Comparison of ENCODE assay signal across 13 mouse cellular contexts in the genomic region with DNA sequence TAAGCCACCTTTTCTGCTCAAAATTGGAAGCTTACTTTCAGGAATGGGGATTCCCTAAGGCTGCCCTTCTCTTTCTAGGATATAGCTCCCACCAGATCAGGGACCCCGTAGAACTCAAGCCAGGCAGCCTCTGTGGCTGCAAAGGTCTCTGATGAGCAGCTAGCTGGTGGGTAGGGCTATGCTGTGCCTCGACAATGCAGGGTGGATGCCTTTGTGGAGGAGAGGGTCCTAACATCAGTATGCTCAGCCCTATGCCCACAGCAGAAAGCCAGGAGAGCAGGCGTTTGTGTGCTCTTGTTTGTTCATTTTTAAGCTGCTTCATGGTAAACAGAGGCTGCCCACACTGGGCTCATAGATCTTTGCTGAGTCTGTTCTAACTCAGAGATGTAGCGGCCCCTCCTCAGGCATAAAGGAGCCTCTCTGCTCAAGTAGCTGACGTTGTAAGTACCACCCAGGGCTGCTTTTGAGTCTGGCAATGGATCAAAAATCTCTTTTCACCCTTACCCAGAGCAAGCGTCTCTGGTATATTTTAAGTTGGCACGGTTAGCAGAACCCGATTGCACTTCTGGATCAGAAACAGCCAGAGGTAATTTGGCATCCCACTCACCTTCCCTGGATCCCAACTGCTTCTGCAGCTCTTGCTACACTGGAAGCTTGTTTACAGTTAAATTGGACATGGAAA.
A peak's percentile ranks its signal among the peaks of the same experiment; 100 is the strongest.
DNase-seq lines count a peak whose midpoint lies in the region; ATAC-seq and TF ChIP-seq lines count a peak whose summit lies in the region.
"Had no signal": no experiment of that assay in that cellular context is flagged by ENCODE, and none has a peak within 500 bp of the region (broad histone marks: within the 10 kb centered on the region; RNA-seq: fewer than 3 reads in every experiment).

No protein-coding gene starts in this region.

- H3K4me3 ChIP-seq in heart, embryonic 10.5 days = no peak overlapping the region
- no peak overlapping the region for H3K4me3 ChIP-seq in limb, embryonic 11.5 days (ENCODE audit: low read depth, low read length)
- no peak overlapping the region for H3K4me3 ChIP-seq in limb, embryonic 10.5 days
- H3K4me3 ChIP-seq in embryonic facial prominence, embryonic 13.5 days = no peak overlapping the region
- H3K4me3 ChIP-seq in limb, embryonic 14.5 days (replicated peaks; ENCODE audit: low read length) = no peak overlapping the region
- H3K4me3 ChIP-seq: liver, embryonic 12.5 days had no signal

- no peak for TF ChIP-seq POLR2A in limb, embryonic 14.5 days (IDR thresholded peaks at IDR 0.05; ENCODE audit: borderline replicate concordance, extremely low read depth, insufficient read depth, insufficient read length)

- H3K9me3 ChIP-seq in heart, embryonic 10.5 days = no peaks in the 10 kb centered on the region
- no peaks in the 10 kb centered on the region for H3K9me3 ChIP-seq in limb, embryonic 11.5 days (ENCODE audit: control insufficient read depth, low read length)
- H3K9me3 ChIP-seq in limb, embryonic 10.5 days (replicated peaks) = no peaks in the 10 kb centered on the region
- H3K9me3 ChIP-seq in embryonic facial prominence, embryonic 13.5 days = no peaks in the 10 kb centered on the region
- no peaks in the 10 kb centered on the region for H3K9me3 ChIP-seq in limb, embryonic 14.5 days (ENCODE audit: control insufficient read depth, low read length)
- H3K9me3 ChIP-seq: liver, embryonic 12.5 days had no signal

- no peak overlapping the region for H3K4me2 ChIP-seq in limb, embryonic 11.5 days (ENCODE audit: low read depth, severe bottlenecking)
- H3K4me2 ChIP-seq in embryonic facial prominence, embryonic 13.5 days = peak overlapping the region; percentile 23; the same call in 1 of the 2 replicates
- no peak overlapping the region for H3K4me2 ChIP-seq in limb, embryonic 14.5 days (replicated peaks; ENCODE audit: low read depth, low read length, severe bottlenecking)
- H3K4me2 ChIP-seq: liver, embryonic 12.5 days had no signal

- no peak for DNase-seq in heart, embryonic 10.5 days (ENCODE audit: low spot score)
- no peak for DNase-seq in heart, postnatal 4 days
- no peak for DNase-seq in limb, embryonic 11.5 days (ENCODE audit: low spot score)
- no peak for DNase-seq in limb, embryonic 10.5 days (ENCODE audit: low spot score)
- DNase-seq in limb, embryonic 14.5 days (ENCODE audit: low spot score) = peak; percentile 48
- DNase-seq in spleen, postnatal 10 days (ENCODE audit: low spot score in 2 of 2) = no peak
- DNase-seq in layer of hippocampus, postnatal 36 days = no peak
- DNase-seq: cerebellum, adult 18-20 months; gastrocnemius, postnatal 36 days; kidney, postnatal 14 days had no signal

- no peaks in the 10 kb centered on the region for H3K36me3 ChIP-seq in heart, embryonic 10.5 days
- H3K36me3 ChIP-seq in limb, embryonic 11.5 days (ENCODE audit: control insufficient read depth, insufficient read depth, low read length) = no peaks in the 10 kb centered on the region
- H3K36me3 ChIP-seq in limb, embryonic 10.5 days = no peaks in the 10 kb centered on the region
- no peaks in the 10 kb centered on the region for H3K36me3 ChIP-seq in embryonic facial prominence, embryonic 13.5 days
- no peaks in the 10 kb centered on the region for H3K36me3 ChIP-seq in limb, embryonic 14.5 days (ENCODE audit: control insufficient read depth, insufficient read depth, low read length)
- H3K36me3 ChIP-seq: liver, embryonic 12.5 days had no signal

- ATAC-seq in limb, embryonic 11.5 days (ENCODE audit: insufficient number of reproducible peaks, low FRiP score, low TSS enrichment, low read depth) = no peak
- peak; percentile 79 for ATAC-seq in embryonic facial prominence, embryonic 13.5 days (ENCODE audit: insufficient number of reproducible peaks, insufficient read depth, low FRiP score, low TSS enrichment, low read depth)
- peak; percentile 60; the same call in 1 of the 2 replicates for ATAC-seq in limb, embryonic 14.5 days (ENCODE audit: low FRiP score, low read depth)
- ATAC-seq: intestine, embryonic 16.5 days; liver, embryonic 12.5 days had no signal

- H3K4me1 ChIP-seq in heart, embryonic 10.5 days = peaks cover 40% of the 10 kb centered on the region
- no peaks in the 10 kb centered on the region for H3K4me1 ChIP-seq in limb, embryonic 11.5 days (ENCODE audit: control insufficient read depth, insufficient read depth, low read length)
- H3K4me1 ChIP-seq in limb, embryonic 10.5 days = peaks cover 11% of the 10 kb centered on the region
- H3K4me1 ChIP-seq in embryonic facial prominence, embryonic 13.5 days = peaks cover 25% of the 10 kb centered on the region
- peaks cover 9% of the 10 kb centered on the region for H3K4me1 ChIP-seq in limb, embryonic 14.5 days (ENCODE audit: control insufficient read depth, insufficient read depth, low read length)

- H3K27ac ChIP-seq in heart, embryonic 10.5 days = peak overlapping the region; percentile 42; the same call in 1 of the 2 replicates
- H3K27ac ChIP-seq in limb, embryonic 11.5 days (replicated peaks; ENCODE audit: low read depth, low read length) = no peak overlapping the region
- no peak overlapping the region for H3K27ac ChIP-seq in limb, embryonic 10.5 days
- peak overlapping the region; percentile 93 for H3K27ac ChIP-seq in embryonic facial prominence, embryonic 13.5 days
- H3K27ac ChIP-seq in limb, embryonic 14.5 days (replicated peaks; ENCODE audit: low read depth, low read length) = peak overlapping the region; percentile 85
- H3K27ac ChIP-seq: liver, embryonic 12.5 days had no signal

- H3K27me3 ChIP-seq in heart, embryonic 10.5 days (ENCODE audit: insufficient read depth, poor library complexity, severe bottlenecking) = no peaks in the 10 kb centered on the region
- H3K27me3 ChIP-seq in limb, embryonic 11.5 days (ENCODE audit: control insufficient read depth, insufficient read depth, low read length) = no peaks in the 10 kb centered on the region
- no peaks in the 10 kb centered on the region for H3K27me3 ChIP-seq in limb, embryonic 10.5 days (ENCODE audit: low read depth, poor library complexity, severe bottlenecking)
- no peaks in the 10 kb centered on the region for H3K27me3 ChIP-seq in embryonic facial prominence, embryonic 13.5 days
- no peaks in the 10 kb centered on the region for H3K27me3 ChIP-seq in limb, embryonic 14.5 days (ENCODE audit: control insufficient read depth, insufficient read depth, low read length)
- H3K27me3 ChIP-seq: liver, embryonic 12.5 days had no signal

- peak overlapping the region; percentile 27; the same call in 1 of the 2 replicates for H3K9ac ChIP-seq in limb, embryonic 11.5 days (ENCODE audit: low read length)
- peak overlapping the region; percentile 54; the same call in 1 of the 2 replicates for H3K9ac ChIP-seq in embryonic facial prominence, embryonic 13.5 days
- H3K9ac ChIP-seq in limb, embryonic 14.5 days (ENCODE audit: low read depth, low read length, severe bottlenecking) = peak overlapping the region; percentile 8; the same call in 1 of the 2 replicates
- H3K9ac ChIP-seq: liver, embryonic 12.5 days had no signal

- 58% methylated on average over 8 of the region's 8 CpGs for WGBS in heart, embryonic 10.5 days
- 73% methylated on average over 8 of the region's 8 CpGs for WGBS in limb, embryonic 11.5 days
- 78% methylated on average over 8 of the region's 8 CpGs for whole genome bisulfite sequencing in limb, embryonic 10.5 days
- WGBS in embryonic facial prominence, embryonic 13.5 days = 31% methylated on average over 8 of the region's 8 CpGs
- 44% methylated on average over 8 of the region's 8 CpGs for WGBS in limb, embryonic 14.5 days

Comparison
In these comparisons a context has a peak if more than half of its experiments do, and no peak if none do; other contexts are left out.
1. H3K27ac ChIP-seq: peak in heart, embryonic 10.5 days (single experiment), embryonic facial prominence, embryonic 13.5 days (single experiment) and limb, embryonic 14.5 days (single experiment); none in limb, embryonic 11.5 days (single experiment) and limb, embryonic 10.5 days (single experiment).
2. Peak in every context shown above with its lines, with median percentiles within 50 percentile points of each other: H3K9ac ChIP-seq.